Mouse (Mus musculus) MEL (cell line): Measurements from ENCODE around the gene Nipsnap3b. TPM values are rescaled to one million over a fixed set of nuclear protein-coding genes. Genes with fewer than 3 reads are reported as not detected.

Experiments
- DNase-seq: peaks from one replicate; pipeline ENCODE4 v3.0.0; 2011; ENCODE audit warnings: low read depth, low spot score
- H3K27ac ChIP-seq: 2 replicates; pipeline ENCODE4 v1.5.1; 2012; ENCODE audit warnings: low read depth, mild to moderate bottlenecking, control low read depth, low read length, moderate library complexity; ENCODE audit not compliant: control insufficient read depth
- H3K27me3 ChIP-seq, 2 experiments: fragments of 150-350 bp in 1 of 2; sonication (generic) in 1 of 2; 2 replicates each; pipeline ENCODE4 v1.6.1; 2012; ENCODE audit warnings: low read length in 2 of 2, mild to moderate bottlenecking in 2 of 2, improper control_type of control experiment in 1 of 2, moderate library complexity in 1 of 2; ENCODE audit not compliant: insufficient read depth in 2 of 2, control insufficient read depth in 1 of 2
- H3K36me3 ChIP-seq, 2 experiments: 2 replicates each; pipeline ENCODE4 v1.6.1; 2012 to 2014; ENCODE audit warnings: low read length in 2 of 2, improper control_type of control experiment in 1 of 2, inconsistent platforms in 1 of 2, mild to moderate bottlenecking in 1 of 2; ENCODE audit not compliant: insufficient read depth in 2 of 2, control insufficient read depth in 1 of 2
- H3K4me1 ChIP-seq, 2 experiments: fragments of 150-350 bp in 1 of 2; sonication (generic) in 1 of 2; 2 replicates each; pipeline ENCODE4 v1.6.1; 2012; ENCODE audit warnings: low read length in 2 of 2, improper control_type of control experiment in 1 of 2, mild to moderate bottlenecking in 1 of 2; ENCODE audit not compliant: insufficient read depth in 2 of 2, control insufficient read depth in 1 of 2
- H3K4me3 ChIP-seq, 2 experiments: fragments of 150-350 bp in 1 of 2; sonication (generic) in 1 of 2; 2 replicates each; pipeline ENCODE4 v1.5.1; 2012; ENCODE audit warnings: low read depth in 2 of 2, low read length in 2 of 2, mild to moderate bottlenecking in 2 of 2, moderate library complexity in 2 of 2, control low read depth in 1 of 2, improper control_type of control experiment in 1 of 2; ENCODE audit not compliant: control insufficient read depth in 1 of 2, insufficient read depth in 1 of 2
- H3K79me2 ChIP-seq: 2 replicates; pipeline ENCODE4 v1.6.1; 2012; ENCODE audit warnings: mild to moderate bottlenecking, low read length, moderate library complexity; ENCODE audit not compliant: control insufficient read depth, poor library complexity, insufficient read depth
- H3K9ac ChIP-seq: 2 replicates; pipeline ENCODE4 v1.6.1; 2012; ENCODE audit warnings: low read depth, mild to moderate bottlenecking, control low read depth, low read length, moderate library complexity; ENCODE audit not compliant: control insufficient read depth, poor library complexity, severe bottlenecking
- H3K9me3 ChIP-seq: fragments of 150-350 bp; sonication (generic); replicated peaks from 2 replicates; pipeline ENCODE4 v1.6.1; 2012; ENCODE audit warnings: mild to moderate bottlenecking, low read length, improper control_type of control experiment, moderate library complexity; ENCODE audit not compliant: insufficient read depth
- BHLHE40 ChIP-seq: IDR thresholded peaks from 2 replicates; pipeline ENCODE4 v1.6.1; 2012; ENCODE audit warnings: low read depth, mild to moderate bottlenecking, inconsistent platforms, low read length, improper control_type of control experiment, borderline replicate concordance
- CHD1 ChIP-seq: IDR thresholded peaks from 2 replicates; pipeline ENCODE4 v1.6.1; 2012; ENCODE audit warnings: low read depth, mild to moderate bottlenecking, inconsistent platforms, low read length, improper control_type of control experiment
- CHD2 ChIP-seq: IDR thresholded peaks from 2 replicates; pipeline ENCODE4 v1.6.1; 2011; ENCODE audit warnings: low read length, improper control_type of control experiment
- ELF1 ChIP-seq: IDR thresholded peaks from 2 replicates; pipeline ENCODE4 v1.6.1; 2014; ENCODE audit warnings: low read depth, mild to moderate bottlenecking, inconsistent platforms, low read length, improper control_type of control experiment, moderate library complexity
- EP300 ChIP-seq, 2 experiments: IDR thresholded peaks; 2 replicates each; pipeline ENCODE4 v1.6.1; 2011; ENCODE audit warnings: improper control_type of control experiment in 2 of 2, low read length in 2 of 2, low read depth in 1 of 2, mild to moderate bottlenecking in 1 of 2
- GABPA ChIP-seq: IDR thresholded peaks from 2 replicates; pipeline ENCODE4 v1.6.1; 2012; ENCODE audit warnings: low read depth, mild to moderate bottlenecking, inconsistent platforms, low read length, improper control_type of control experiment, moderate library complexity
- KAT2A ChIP-seq: conservative IDR thresholded peaks from 2 replicates; pipeline ENCODE4 v1.6.1; 2012; ENCODE audit warnings: low read depth, low read length, improper control_type of control experiment, inconsistent platforms
- MAFK ChIP-seq: IDR thresholded peaks from 2 replicates; pipeline ENCODE4 v1.6.1; 2011; ENCODE audit warnings: low read depth, mild to moderate bottlenecking, low read length, improper control_type of control experiment, borderline replicate concordance
- MAX ChIP-seq: IDR thresholded peaks from 2 replicates; pipeline ENCODE4 v1.6.1; 2011; ENCODE audit warnings: low read length, improper control_type of control experiment
- MEF2A ChIP-seq: IDR thresholded peaks from 2 replicates; pipeline ENCODE4 v1.6.1; 2014; ENCODE audit warnings: low read depth, mild to moderate bottlenecking, inconsistent platforms, low read length, improper control_type of control experiment; ENCODE audit not compliant: poor library complexity, insufficient replicate concordance, severe bottlenecking; ENCODE audit errors: extremely low read depth
- MYC ChIP-seq: IDR thresholded peaks from 2 replicates; pipeline ENCODE4 v1.6.1; 2011; ENCODE audit warnings: low read depth, mild to moderate bottlenecking, low read length, improper control_type of control experiment, moderate library complexity
- NRF1 ChIP-seq: IDR thresholded peaks from 2 replicates; pipeline ENCODE4 v1.6.1; 2014; ENCODE audit warnings: low read depth, mild to moderate bottlenecking, inconsistent platforms, low read length, improper control_type of control experiment, moderate library complexity; ENCODE audit not compliant: poor library complexity, insufficient read depth, severe bottlenecking
- POLR2AphosphoS2 ChIP-seq: IDR thresholded peaks from 2 replicates; pipeline ENCODE4 v1.6.1; 2011; ENCODE audit warnings: low read length, improper control_type of control experiment
- POLR2AphosphoS5 ChIP-seq: IDR thresholded peaks from 2 replicates; pipeline ENCODE4 v1.6.1; 2012; ENCODE audit warnings: low read depth, borderline replicate concordance, mild to moderate bottlenecking, inconsistent platforms, low read length, moderate library complexity, mixed read lengths
- RAD21 ChIP-seq: IDR thresholded peaks from 2 replicates; pipeline ENCODE4 v1.6.1; 2011; ENCODE audit warnings: mild to moderate bottlenecking, low read depth, low read length, improper control_type of control experiment
- RCOR1 ChIP-seq: IDR thresholded peaks from 2 replicates; pipeline ENCODE4 v1.6.1; 2012; ENCODE audit warnings: low read depth, mild to moderate bottlenecking, inconsistent platforms, low read length, improper control_type of control experiment
- SMC3 ChIP-seq: IDR thresholded peaks from 2 replicates; pipeline ENCODE4 v1.6.1; 2011; ENCODE audit warnings: low read depth, low read length, improper control_type of control experiment
- TAL1 ChIP-seq: IDR thresholded peaks from 2 replicates; pipeline ENCODE4 v1.6.1; 2012; ENCODE audit warnings: mild to moderate bottlenecking, inconsistent platforms, low read length, moderate library complexity, mixed read lengths
- TBP ChIP-seq: IDR thresholded peaks from 2 replicates; pipeline ENCODE4 v1.8.0; 2011; ENCODE audit warnings: low read depth, low read length, improper control_type of control experiment
- UBTF ChIP-seq: IDR thresholded peaks from 2 replicates; pipeline ENCODE4 v1.6.1; 2012; ENCODE audit warnings: low read depth, mild to moderate bottlenecking, inconsistent platforms, low read length, improper control_type of control experiment, moderate library complexity, borderline replicate concordance; ENCODE audit not compliant: insufficient read depth
- USF2 ChIP-seq, 2 experiments: IDR thresholded peaks; 2 replicates each; pipeline ENCODE4 v1.6.1; 2011 to 2012; ENCODE audit warnings: improper control_type of control experiment in 2 of 2, low read length in 2 of 2, borderline replicate concordance in 1 of 2, inconsistent platforms in 1 of 2, low read depth in 1 of 2, mild to moderate bottlenecking in 1 of 2; ENCODE audit not compliant: insufficient read depth in 1 of 2
- ZC3H11A ChIP-seq: IDR thresholded peaks from 2 replicates; pipeline ENCODE4 v1.6.1; 2012; ENCODE audit warnings: low read depth, mild to moderate bottlenecking, inconsistent platforms, low read length, improper control_type of control experiment
- ZKSCAN1 ChIP-seq: IDR thresholded peaks from 2 replicates; pipeline ENCODE4 v1.6.1; 2012; ENCODE audit warnings: low read depth, mild to moderate bottlenecking, inconsistent platforms, low read length, improper control_type of control experiment, moderate library complexity
- ZMIZ1 ChIP-seq: IDR thresholded peaks from 2 replicates; pipeline ENCODE4 v1.6.1; 2012; ENCODE audit warnings: low read depth, mild to moderate bottlenecking, inconsistent platforms, low read length, improper control_type of control experiment, moderate library complexity
- ZNF384 ChIP-seq: IDR thresholded peaks from 2 replicates; pipeline ENCODE4 v1.6.1; 2012; ENCODE audit warnings: low read depth, mild to moderate bottlenecking, inconsistent platforms, low read length, improper control_type of control experiment
- polyA plus RNA-seq, 2 experiments: library from polyadenylated mRNA; stranded (reverse) in 1 of 2; unstranded in 1 of 2; fragments of >175 nt in 1 of 2; fragments of >200 nt in 1 of 2; gene quantifications; 2 replicates each; pipeline versions ENCODE4 v1.2.1 to v1.2.4; 2012; ENCODE audit warnings: low replicate concordance in 2 of 2, low read depth in 1 of 2; ENCODE audit not compliant: insufficient read length in 2 of 2, insufficient read depth in 1 of 2, missing spikeins in 1 of 2
- total RNA-seq: library from RNA; depleted of rRNA; stranded (reverse); fragments of 300-350 nt; gene quantifications from 2 replicates; pipeline ENCODE4 v1.2.3, GENCODE M21; 2012

Nipsnap3b gene
- total and polyA plus RNA-seq, 3 experiments, result 28.0 to 57.1 TPM; not detected in 1

GRCm38 (mm10) chr4:53015024-53015423 is 3.3 kb downstream of the Nipsnap3b start:
- TF ChIP-seq POLR2AphosphoS2 (no peak), MEF2A (no peak), NRF1 (no peak), MAX (no peak), MAFK (no peak), RAD21 (no peak), BHLHE40 (no peak), ZNF384 (no peak), TAL1 (no peak), ZC3H11A (no peak), SMC3 (no peak), MYC (no peak), EP300 (IDR thresholded peaks at IDR 0.05; ENCODE audit: low read depth in 1 of 2, low read length in 2 of 2) (no peak), ZMIZ1 (no peak), TBP (no peak), RCOR1 (no peak), UBTF (no peak)
- no peak for DNase-seq
- no peak overlapping the region for H3K27ac ChIP-seq
- H3K9me3 ChIP-seq, result no peaks in the 10 kb centered on the region; the same call in 1 of the 2 replicates
- peaks cover 0 to 3% of the 10 kb centered on the region in 2 experiments; a peak in 1 of 4 replicates for H3K4me1 ChIP-seq
- H3K27me3 ChIP-seq, result no peaks in the 10 kb centered on the region
- H3K36me3 ChIP-seq, result peaks cover 0 to 15% of the 10 kb centered on the region in 2 experiments; a peak in 3 of 4 replicates
- peaks cover 2% of the 10 kb centered on the region; the same call in 1 of the 2 replicates for H3K79me2 ChIP-seq
- no peak overlapping the region for H3K9ac ChIP-seq
- H3K4me3 ChIP-seq, result no peak overlapping the region

- TF ChIP-seq KAT2A (no peak), MAFK (no peak), POLR2AphosphoS5 (no peak), MAX (no peak), GABPA (no peak), CHD2 (no peak), ZNF384 (no peak), ZC3H11A (no peak), ELF1 (no peak), BHLHE40 (no peak), ZKSCAN1 (no peak), USF2 (IDR thresholded peaks at IDR 0.05; ENCODE audit: borderline replicate concordance in 1 of 2, insufficient read depth in 1 of 2, low read depth in 1 of 2, low read length in 2 of 2) (no peak), CHD1 (no peak)
- Histone ChIP-seq H3K27me3 (no peaks in the 10 kb centered on the region), H3K9ac (no peak overlapping the region), H3K4me1 (no peaks in the 10 kb centered on the region), H3K36me3 (peaks cover 0 to 15% of the 10 kb centered on the region in 2 experiments; a peak in 2 of 4 replicates), H3K27ac (no peak overlapping the region), H3K79me2 (no peaks in the 10 kb centered on the region), H3K9me3 (no peaks in the 10 kb centered on the region; the same call in 1 of the 2 replicates), H3K4me3 (no peak overlapping the region)
- DNase-seq, result no peak
These were observed 6.7 kb downstream of the Nipsnap3b start for GRCm38 (mm10) chr4:53018392-53018791.
